Mouse (Mus musculus) hindbrain, embryonic 13.5 days (tissue): ENCODE measurements around the gene Cyba. TPM values are rescaled to one million over a fixed set of nuclear protein-coding genes. Genes with fewer than 3 reads are reported as not detected.
A peak's percentile ranks its signal among the peaks of the same experiment; 100 is the strongest.

Source experiments
- ATAC-seq: fragments of 200-750 bp; cut with Nextera tagmentation; 2 replicates; pipeline ENCODE4 v1.8.0; 2017; ENCODE audit warnings: moderate TSS enrichment; ENCODE audit not compliant: low FRiP score
- H3K27ac ChIP-seq: fragments of 300-500 bp; sonication (generic); 2 replicates; pipeline ENCODE4 v1.5.1; 2015; ENCODE audit warnings: inconsistent platforms, mild to moderate bottlenecking, moderate library complexity
- H3K27me3 ChIP-seq: fragments of 300-500 bp; sonication (generic); 2 replicates; pipeline ENCODE4 v1.6.1; 2015; ENCODE audit warnings: mild to moderate bottlenecking, inconsistent platforms
- H3K36me3 ChIP-seq: fragments of 300-500 bp; sonication (generic); 2 replicates; pipeline ENCODE4 v1.6.1; 2015; ENCODE audit warnings: mild to moderate bottlenecking, inconsistent platforms
- H3K4me1 ChIP-seq: fragments of 300-500 bp; sonication (generic); replicated peaks from 2 replicates; pipeline ENCODE4 v1.6.1; 2015; ENCODE audit warnings: inconsistent platforms
- H3K4me2 ChIP-seq: fragments of 300-500 bp; sonication (generic); 2 replicates; pipeline ENCODE4 v1.6.1; 2015; ENCODE audit warnings: inconsistent platforms, mild to moderate bottlenecking, moderate library complexity
- H3K4me3 ChIP-seq: fragments of 300-500 bp; sonication (generic); 2 replicates; pipeline ENCODE4 v1.5.1; 2015; ENCODE audit warnings: mild to moderate bottlenecking, inconsistent platforms
- H3K9ac ChIP-seq: fragments of 300-500 bp; sonication (generic); 2 replicates; pipeline ENCODE4 v1.6.1; 2015; ENCODE audit warnings: mild to moderate bottlenecking, inconsistent platforms
- H3K9me3 ChIP-seq: fragments of 300-500 bp; sonication (generic); 2 replicates; pipeline ENCODE4 v1.6.1; 2016; ENCODE audit warnings: inconsistent platforms
- WGBS: fragments of 180-500 bp; shearing (Covaris S2); methylation state at CpG from one replicate; pipeline ENCODE4 v1.1.7; 2015; 5-methylcytosine and 5-hydroxymethylcytosine counted together
- polyA plus RNA-seq: library from polyadenylated mRNA; unstranded; fragments of >200 nt; fragmentation: Nextera tagmentation; extraction: Ambion mirVana; gene quantifications from 2 replicates; pipeline ENCODE4 v1.2.1, GENCODE M21; 2015

The Cyba gene
- polyA plus RNA-seq: 42.7 and 46.2 TPM in 2 replicates

GRCm38 (mm10) chr8:122432443-122433268 is at the start of gene Cyba:
TSS of gene Cyba (minus strand) at chr8:122432930.
- ATAC-seq: peak; percentile 79
- H3K27ac ChIP-seq: peak within 1 kb of the TSS; percentile 3
- H3K4me3 ChIP-seq: peak within 1 kb of the TSS; percentile 37
- peaks cover 19% of the 10 kb centered on the region for H3K27me3 ChIP-seq
- 5% methylated on average over 45 of the region's 45 CpGs for WGBS
- H3K9me3 ChIP-seq: no peaks in the 10 kb centered on the region; the same call in 1 of the 2 replicates
- peaks cover 17% of the 10 kb centered on the region for H3K4me1 ChIP-seq
- peak within 1 kb of the TSS; percentile 65 for H3K9ac ChIP-seq
- peaks cover 45% of the 10 kb centered on the region for H3K36me3 ChIP-seq
- H3K4me2 ChIP-seq: peak within 1 kb of the TSS; percentile 59

GRCm38 (mm10) chr8:122482448-122482847 is 49.7 kb upstream of the Cyba start:
- H3K27me3 ChIP-seq: no peaks in the 10 kb centered on the region
- no peak overlapping the region for H3K9ac ChIP-seq
- H3K36me3 ChIP-seq: peaks cover 74% of the 10 kb centered on the region
- H3K4me1 ChIP-seq: peaks cover 2% of the 10 kb centered on the region
- no peak overlapping the region for H3K4me3 ChIP-seq
- 97% methylated on average over 8 of the region's 8 CpGs for WGBS
- no peak for ATAC-seq
- H3K9me3 ChIP-seq: no peaks in the 10 kb centered on the region
- no peak overlapping the region for H3K27ac ChIP-seq
- no peak overlapping the region for H3K4me2 ChIP-seq

DNA sequence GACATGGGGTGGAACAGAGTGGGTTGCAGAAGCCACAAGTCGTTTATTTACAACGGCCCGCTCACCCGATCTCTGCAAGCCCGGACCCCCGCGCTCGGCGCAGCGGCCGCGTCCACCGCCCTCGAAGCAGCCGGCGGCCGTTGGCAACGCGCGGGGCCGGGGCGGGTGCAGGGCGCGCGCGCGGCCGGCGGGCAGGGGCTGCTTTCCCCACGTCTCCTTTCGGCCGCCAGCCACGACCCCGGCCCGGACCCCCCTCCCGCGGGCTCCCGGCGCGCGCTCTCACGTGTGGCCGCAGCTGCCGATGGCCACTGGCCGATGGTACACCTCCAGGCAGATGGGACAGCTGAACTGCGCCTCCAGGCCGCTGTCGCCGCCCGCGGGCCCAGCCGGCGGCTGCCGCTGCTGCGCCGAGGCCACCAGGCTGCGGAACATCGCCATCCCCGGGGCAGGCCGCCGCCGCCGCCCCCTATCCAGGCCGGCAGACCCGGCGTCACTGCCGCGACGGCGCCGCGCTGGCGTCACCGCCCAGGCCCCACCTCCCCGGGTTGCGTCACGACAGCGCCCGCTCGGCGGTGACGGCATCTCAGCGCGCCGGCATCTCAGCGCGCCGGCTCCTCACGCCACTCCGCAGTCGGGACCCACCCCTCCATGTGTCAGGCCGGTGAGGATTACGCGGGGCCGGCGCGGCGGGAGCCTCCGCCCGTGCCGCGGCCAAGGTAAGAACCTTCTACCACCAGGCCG is 43.0 kb upstream of the Cyba start, which contains the start of the genes Rnf166 and Ctu2:
Gene Rnf166, minus strand, starts transcription at position 485 of the 741 bp plus-strand sequence.
Gene Ctu2, plus strand, starts transcription at position 564 of the 741 bp plus-strand sequence.
- under 1% methylated on average over 84 of the region's 103 CpGs for WGBS
- peak; percentile 93 for ATAC-seq
- Histone ChIP-seq H3K4me1 (peaks cover 29% of the 10 kb centered on the region), H3K9ac (peak within 1 kb of the TSS; percentile 97), H3K27ac (peak within 1 kb of the TSS; percentile 88), H3K4me3 (peak within 1 kb of the TSS; percentile 97), H3K4me2 (peak within 1 kb of the TSS; percentile 98), H3K36me3 (peaks cover 56% of the 10 kb centered on the region), H3K27me3 (no peaks in the 10 kb centered on the region), H3K9me3 (no peaks in the 10 kb centered on the region)

- Histone ChIP-seq H3K36me3 (peaks cover 55% of the 10 kb centered on the region), H3K27ac (peak overlapping the region; percentile 88; the same call in 1 of the 2 replicates), H3K9ac (peak overlapping the region; percentile 97), H3K9me3 (no peaks in the 10 kb centered on the region), H3K4me2 (peak overlapping the region; percentile 98), H3K4me1 (peaks cover 29% of the 10 kb centered on the region), H3K27me3 (no peaks in the 10 kb centered on the region), H3K4me3 (peak overlapping the region; percentile 97)
- ATAC-seq: 0 out of 2 replicates have a peak, but pooled peaks have one; percentile 4
- WGBS: 16% methylated on average over 16 of the region's 16 CpGs
These were observed 42.3 kb upstream of the Cyba start for GRCm38 (mm10) chr8:122474951-122475560.

DNA sequence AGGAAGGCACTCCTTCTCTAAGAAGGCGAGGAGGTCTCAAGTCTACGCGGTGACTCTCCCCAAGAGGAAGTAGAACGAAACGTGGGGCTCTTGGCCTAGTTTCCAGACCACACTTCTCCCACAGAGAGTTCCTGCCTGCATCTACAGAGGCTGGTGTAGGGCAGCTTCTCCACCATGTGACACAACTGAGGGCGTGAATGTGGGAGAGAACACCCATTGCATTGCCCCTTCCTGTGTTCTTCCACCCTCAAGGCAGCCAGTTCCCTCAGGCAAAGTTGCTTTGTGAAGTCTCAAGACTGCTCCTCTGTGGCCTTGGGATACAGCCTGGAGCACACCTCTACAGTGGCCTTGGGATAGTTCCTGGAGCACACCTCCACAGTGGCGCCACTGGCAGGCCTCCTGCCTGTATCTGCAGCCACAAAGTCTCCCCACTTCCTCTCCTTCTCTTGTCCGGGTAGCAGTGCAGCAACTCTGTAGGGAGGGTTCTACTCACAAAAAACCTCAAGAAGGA is 41.2 kb upstream of the Cyba start:
- H3K9ac ChIP-seq: no peak overlapping the region
- ATAC-seq: no peak
- WGBS: 94% methylated on average over 8 of the region's 8 CpGs

GRCm38 (mm10) chr8:122470691-122471090 is 38.0 kb upstream of the Cyba start:
- Histone ChIP-seq H3K4me1 (peaks cover 16% of the 10 kb centered on the region), H3K9me3 (no peaks in the 10 kb centered on the region), H3K4me3 (no peak overlapping the region), H3K36me3 (peaks cover 70% of the 10 kb centered on the region), H3K9ac (0 out of 2 replicates have a peak overlapping the region, but pooled peaks have one; percentile 3), H3K27ac (no peak overlapping the region), H3K27me3 (no peaks in the 10 kb centered on the region), H3K4me2 (no peak overlapping the region)
- ATAC-seq: no peak
- WGBS: 84% methylated on average over 5 of the region's 5 CpGs

More for the DNA sequence above, 41.2 kb upstream of the Cyba start:
- H3K27me3 ChIP-seq: no peaks in the 10 kb centered on the region
- no peak overlapping the region for H3K27ac ChIP-seq
- peaks cover 55% of the 10 kb centered on the region for H3K36me3 ChIP-seq
- H3K4me1 ChIP-seq: peaks cover 29% of the 10 kb centered on the region
- no peaks in the 10 kb centered on the region for H3K9me3 ChIP-seq
- no peak overlapping the region for H3K4me3 ChIP-seq
- H3K4me2 ChIP-seq: no peak overlapping the region

DNA sequence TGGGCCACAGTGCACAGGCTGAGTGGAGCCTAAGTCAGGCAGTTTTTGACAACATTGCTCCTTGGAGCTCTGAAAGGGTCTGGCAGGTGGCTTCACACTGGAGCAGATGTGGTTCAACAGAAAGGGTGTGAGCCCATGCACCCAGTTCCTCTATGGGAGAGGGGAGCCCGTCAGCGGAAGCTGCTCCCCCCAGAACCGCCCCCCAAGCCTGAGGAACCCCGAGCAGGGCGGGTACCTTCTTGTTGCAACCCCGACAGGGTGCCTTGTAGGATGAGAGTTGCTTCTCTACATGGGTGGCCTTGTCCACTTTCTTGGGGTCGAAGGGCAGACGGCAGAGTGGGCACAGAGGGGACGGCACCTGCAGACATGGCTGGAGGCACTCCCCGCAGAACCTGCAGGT is 37.2 kb upstream of the Cyba start:
- Histone ChIP-seq H3K4me2 (no peak overlapping the region), H3K27ac (no peak overlapping the region), H3K4me3 (no peak overlapping the region), H3K4me1 (peaks cover 12% of the 10 kb centered on the region), H3K27me3 (no peaks in the 10 kb centered on the region), H3K36me3 (peaks cover 76% of the 10 kb centered on the region), H3K9me3 (no peaks in the 10 kb centered on the region), H3K9ac (no peak overlapping the region)
- 85% methylated on average over 10 of the region's 10 CpGs for WGBS
- no peak for ATAC-seq

DNA sequence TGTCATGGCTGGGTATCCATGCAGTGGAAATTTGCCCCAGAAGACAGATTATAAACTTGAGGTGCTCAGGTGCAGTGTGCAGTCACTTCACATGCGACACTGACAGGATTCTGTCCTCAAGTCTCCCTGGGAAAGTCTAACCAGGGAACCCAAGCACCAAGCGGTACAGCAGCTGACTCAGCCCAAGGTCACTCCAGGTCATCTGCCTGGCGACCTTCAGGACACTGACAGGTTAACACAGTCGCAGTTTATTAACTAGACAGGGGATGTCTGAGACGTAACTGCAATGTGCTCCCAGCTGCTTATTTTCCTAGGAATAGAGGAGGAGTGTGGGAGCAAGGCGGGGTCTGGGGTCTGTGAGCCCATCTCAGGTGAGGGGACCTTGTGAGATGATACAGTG is 36.7 kb upstream of the Cyba start:
- H3K4me2 ChIP-seq: no peak overlapping the region
- 86% methylated on average over 6 of the region's 6 CpGs for WGBS
- H3K4me1 ChIP-seq: peaks cover 7% of the 10 kb centered on the region
- no peak overlapping the region for H3K4me3 ChIP-seq
- no peak overlapping the region for H3K27ac ChIP-seq
- no peak for ATAC-seq
- H3K36me3 ChIP-seq: peaks cover 76% of the 10 kb centered on the region
- H3K9ac ChIP-seq: no peak overlapping the region
- no peaks in the 10 kb centered on the region for H3K27me3 ChIP-seq
- H3K9me3 ChIP-seq: no peaks in the 10 kb centered on the region

DNA sequence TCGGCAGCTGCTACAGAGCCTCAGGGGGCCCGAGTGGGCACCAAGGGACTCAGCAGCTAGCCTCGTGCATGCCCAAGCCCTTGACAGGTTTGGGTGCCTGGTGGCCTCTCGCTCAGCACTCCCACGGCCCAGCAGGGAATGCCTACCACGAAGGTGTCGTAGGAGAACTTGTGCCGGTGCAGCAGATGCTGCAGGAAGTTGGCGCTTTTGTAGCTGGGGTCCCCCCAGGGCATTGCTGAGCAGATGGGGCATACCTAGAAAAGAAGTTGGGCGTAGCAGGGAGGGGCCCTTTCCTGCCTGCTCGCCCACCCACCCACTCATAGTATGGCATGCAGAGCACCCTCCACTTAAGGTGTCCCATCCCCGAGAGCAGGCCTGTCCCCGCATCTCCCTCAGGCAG is 35.1 kb upstream of the Cyba start:
- no peak overlapping the region for H3K4me3 ChIP-seq
- no peaks in the 10 kb centered on the region for H3K4me1 ChIP-seq
- H3K27me3 ChIP-seq: peaks cover 15% of the 10 kb centered on the region
- peaks cover 63% of the 10 kb centered on the region for H3K36me3 ChIP-seq
- ATAC-seq: no peak
- 94% methylated on average over 13 of the region's 13 CpGs for WGBS
- no peak overlapping the region for H3K4me2 ChIP-seq
- no peak overlapping the region for H3K9ac ChIP-seq
- H3K27ac ChIP-seq: no peak overlapping the region
- H3K9me3 ChIP-seq: no peaks in the 10 kb centered on the region

DNA sequence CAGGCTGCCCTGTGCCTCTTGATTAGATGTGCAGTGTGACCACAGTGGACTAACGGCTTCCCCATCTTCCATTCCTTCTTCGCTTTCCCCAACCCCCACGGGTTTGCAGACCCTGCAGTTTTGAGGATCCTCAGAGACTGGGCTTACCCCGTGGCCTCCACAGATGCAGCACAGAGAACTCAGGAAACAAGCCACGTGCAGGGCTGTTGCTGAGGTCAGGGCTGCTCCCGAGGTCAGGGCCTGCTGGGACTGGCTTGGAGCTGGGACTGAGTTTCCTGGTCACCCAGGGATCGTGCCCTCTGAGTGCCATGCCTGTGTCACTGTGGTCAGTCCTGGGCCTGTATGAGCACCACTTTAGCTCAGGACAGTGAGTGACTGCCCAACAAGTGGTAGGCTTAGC is 32.3 kb upstream of the Cyba start:
- Histone ChIP-seq H3K4me2 (no peak overlapping the region), H3K9ac (no peak overlapping the region), H3K9me3 (no peaks in the 10 kb centered on the region), H3K4me3 (no peak overlapping the region), H3K27ac (no peak overlapping the region), H3K4me1 (peaks cover 13% of the 10 kb centered on the region), H3K36me3 (peaks cover 48% of the 10 kb centered on the region), H3K27me3 (peaks cover 43% of the 10 kb centered on the region)
- WGBS: 75% methylated on average over 7 of the region's 7 CpGs
- ATAC-seq: no peak

GRCm38 (mm10) chr8:122463651-122464640 is 31.2 kb upstream of the Cyba start:
- Histone ChIP-seq H3K4me3 (no peak overlapping the region), H3K9ac (no peak overlapping the region), H3K4me1 (peaks cover 15% of the 10 kb centered on the region), H3K9me3 (no peaks in the 10 kb centered on the region), H3K27me3 (peaks cover 54% of the 10 kb centered on the region), H3K27ac (no peak overlapping the region), H3K36me3 (peaks cover 37% of the 10 kb centered on the region), H3K4me2 (no peak overlapping the region)
- 67% methylated on average over 12 of the region's 12 CpGs for WGBS
- ATAC-seq: no peak
